Mouse (Mus musculus): ENCODE data around the gene Atf5. TPM values are rescaled to one million over a fixed set of nuclear protein-coding genes. Genes with fewer than 3 reads are reported as not detected.
A peak's percentile ranks its signal among the peaks of the same experiment; 100 is the strongest.

The Atf5 gene
- total RNA-seq, 2 experiments from 2014 or later, result 144 to 202 TPM

DNA sequence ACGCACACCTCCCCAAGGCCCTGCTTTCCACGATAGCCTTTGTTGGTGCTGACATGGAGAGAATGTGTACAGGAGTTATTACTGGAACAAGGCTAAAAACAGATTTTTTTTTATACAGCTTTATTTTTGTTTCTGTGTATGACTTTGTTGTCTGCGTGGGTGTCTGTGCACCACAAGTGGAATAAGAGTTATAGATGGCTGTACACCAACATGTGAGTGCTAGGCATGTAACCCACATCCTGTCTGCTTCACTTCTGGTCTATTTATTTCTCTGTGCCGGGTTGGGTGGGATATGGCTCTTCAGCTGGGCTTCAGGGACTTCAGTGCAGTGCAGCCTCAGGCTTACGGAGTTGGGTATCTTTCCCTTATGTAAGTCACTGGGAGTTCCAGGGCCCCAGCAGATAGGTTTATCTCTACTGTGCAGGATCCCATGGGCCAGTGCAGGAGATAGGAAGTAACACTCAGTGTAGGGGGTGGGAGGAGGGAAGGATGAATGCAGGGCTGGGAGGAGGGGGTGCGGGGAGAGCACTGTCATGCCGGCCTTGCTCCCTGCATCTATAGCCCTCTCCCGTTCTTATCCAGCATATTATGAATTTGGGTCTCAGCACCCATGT lies 43.8 kb downstream of the Atf5 start:
- no peak for DNase-seq

DNA sequence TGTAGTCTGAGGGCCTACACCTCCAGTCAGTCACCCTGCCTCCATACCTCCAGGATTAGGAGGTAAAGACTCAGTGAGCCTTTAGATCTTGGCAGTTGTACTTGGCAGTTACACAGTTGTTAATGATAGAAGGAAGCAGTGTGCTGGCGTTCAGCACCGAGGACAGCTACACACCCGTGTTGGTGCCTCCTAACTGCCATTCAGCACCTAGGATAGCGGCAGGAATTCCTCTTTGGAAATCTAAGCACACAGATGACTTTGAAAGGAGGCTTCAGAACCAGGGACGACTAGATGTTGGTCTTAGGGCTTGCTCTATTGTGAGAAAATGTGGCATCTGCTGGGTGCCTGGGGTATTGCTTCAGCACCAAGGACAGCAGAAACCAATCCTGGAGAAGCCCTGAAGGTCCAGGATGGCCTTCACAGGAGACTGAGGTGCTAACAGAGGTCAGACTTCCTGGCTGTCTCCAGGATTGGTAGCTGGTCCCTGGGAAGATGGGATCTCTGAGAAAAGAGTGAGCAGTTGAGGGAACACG lies 46.3 kb downstream of the Atf5 start:
- DNase-seq, result peak; percentile 87

DNA sequence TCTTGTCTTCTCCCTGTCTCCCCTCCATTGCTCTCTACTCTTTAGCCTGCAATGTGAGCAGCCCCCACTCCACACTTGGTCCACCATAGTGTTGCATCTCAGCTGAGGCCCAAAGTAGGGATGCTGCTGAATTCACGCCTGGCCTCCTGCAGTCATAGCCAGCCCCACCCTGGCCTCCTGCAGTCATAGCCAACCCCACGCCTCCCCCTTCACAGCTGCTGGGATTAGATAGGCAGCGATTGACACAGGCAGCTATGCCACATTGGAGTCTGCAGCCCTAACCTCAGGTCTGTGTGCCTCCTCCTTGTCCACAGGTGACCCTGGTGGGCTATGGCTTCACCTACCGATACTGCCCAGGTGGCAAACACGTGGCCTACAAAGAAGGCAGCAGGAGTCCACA lies 48.3 kb downstream of the Atf5 start:
- DNase-seq, result no peak

Small RNA genes within 50 kb of the gene (microRNA-seq; reads per million reads assigned to microRNA genes)
- not detected for gene Mir707

Other genes starting within 250 kb of the Atf5 start
- 1 to 10 TPM; 3.2 to 3.9 TPM for gene Napsa, start 244.3 kb downstream of the Atf5 start, total RNA-seq (2021)
- gene Kcnc3, start 226.0 kb downstream of the Atf5 start, total RNA-seq (2021), result 1 to 10 TPM; 4.7 to 4.8 TPM
- 1 to 10 TPM; 5.5 to 9.8 TPM for gene Myh14, start 145.8 kb downstream of the Atf5 start, total RNA-seq (2021)
- not detected for gene Izumo2, start 107.9 kb downstream of the Atf5 start, total RNA-seq (2021)
- 10 to 100 TPM; 34.3 to 40.2 TPM for gene Vrk3, start 68.2 kb downstream of the Atf5 start, total RNA-seq (2021)
- under 1 TPM; 0.33 to 0.45 TPM for gene Zfp473, start 65.6 kb downstream of the Atf5 start, total RNA-seq (2021)
- gene Nup62, start 570 bp downstream of the Atf5 start, total RNA-seq (2021), result 10 to 100 TPM; 44.3 to 47.1 TPM
- 1 to 10 TPM; 5.2 TPM for gene Il4i1, start 271 bp downstream of the Atf5 start, total RNA-seq (2021)
- gene Akt1s1, start 32.3 kb upstream of the Atf5 start, total RNA-seq (2021), result 100 to 1,000 TPM in 1 of 2 experiments, 10 to 100 TPM in 1; 92.4 to 109 TPM
- gene Tbc1d17, start 32.4 kb upstream of the Atf5 start, total RNA-seq (2021), result 10 to 100 TPM; 61.9 to 73.1 TPM
- 10 to 100 TPM; 37.6 to 38.6 TPM for gene Pnkp, start 40.5 kb upstream of the Atf5 start, total RNA-seq (2021)
- gene Ptov1, start 53.1 kb upstream of the Atf5 start, total RNA-seq (2021), result 100 to 1,000 TPM; 239 to 266 TPM
- 10 to 100 TPM; 73.7 to 83.7 TPM for gene Med25, start 76.1 kb upstream of the Atf5 start, total RNA-seq (2021)
- 10 to 100 TPM; 19.5 to 24.8 TPM for gene Fuz, start 79.4 kb upstream of the Atf5 start, total RNA-seq (2021)
- 10 to 100 TPM; 83.6 to 93.2 TPM for gene Ap2a1, start 112.8 kb upstream of the Atf5 start, total RNA-seq (2021)
- not detected for gene Tsks, start 126.5 kb upstream of the Atf5 start, total RNA-seq (2021)
- 10 to 100 TPM in 1 of 2 experiments, 1 to 10 TPM in 1; 9.8 to 15.3 TPM for gene Cpt1c, start 158.2 kb upstream of the Atf5 start, total RNA-seq (2021)
- 100 to 1,000 TPM; 254 to 258 TPM for gene Prmt1, start 169.9 kb upstream of the Atf5 start, total RNA-seq (2021)
- 10 to 100 TPM; 80.3 to 89.6 TPM for gene Irf3, start 181.0 kb upstream of the Atf5 start, total RNA-seq (2021)
- gene Bcl2l12, start 182.1 kb upstream of the Atf5 start, total RNA-seq (2021), result 10 to 100 TPM; 15.8 to 16.2 TPM
- 10 to 100 TPM; 69.6 to 81.1 TPM for gene Scaf1, start 199.7 kb upstream of the Atf5 start, total RNA-seq (2021)
- gene Rras, start 201.3 kb upstream of the Atf5 start, total RNA-seq (2021), result 10 to 100 TPM; 57.6 to 60.2 TPM
- 10 to 100 TPM; 36.9 to 51.9 TPM for gene Prr12, start 236.2 kb upstream of the Atf5 start, total RNA-seq (2021)
- gene Nosip, start 245.8 kb upstream of the Atf5 start, total RNA-seq (2021), result 10 to 100 TPM; 39.7 to 45.9 TPM
- gene Prrg2, start 246.0 kb upstream of the Atf5 start, total RNA-seq (2021), result 10 to 100 TPM; 18.5 to 20.0 TPM

Measured in adrenal gland, postnatal 10 days (tissue).